Mouse (Mus musculus) neural tube, embryonic 11.5 days (tissue): ENCODE results near the gene Otos. TPM values are rescaled to one million over a fixed set of nuclear protein-coding genes. Genes with fewer than 3 reads are reported as not detected.

ENCODE experiments used
- ATAC-seq: fragments of 200-750 bp; cut with Nextera tagmentation; 2 replicates; pipeline ENCODE4 v1.8.0; 2017; ENCODE audit warnings: moderate number of reproducible peaks, mild to moderate bottlenecking, moderate TSS enrichment, moderate library complexity; ENCODE audit not compliant: insufficient read depth, low FRiP score, low TSS enrichment
- DNase-seq: peaks from one replicate; pipeline ENCODE4 v3.0.0-alpha.2; 2015; ENCODE audit warnings: low spot score
- H3K27ac ChIP-seq: fragments of 300-500 bp; sonication (generic); 2 replicates; pipeline ENCODE4 v1.5.1; 2014; ENCODE audit warnings: low read depth, mild to moderate bottlenecking, low read length
- H3K27me3 ChIP-seq: fragments of 300-500 bp; sonication (generic); 2 replicates; pipeline ENCODE4 v1.6.1; 2014; ENCODE audit warnings: mild to moderate bottlenecking, low read length, mixed read lengths; ENCODE audit not compliant: control insufficient read depth, insufficient read depth
- H3K36me3 ChIP-seq: fragments of 300-500 bp; sonication (generic); 2 replicates; pipeline ENCODE4 v1.6.1; 2014; ENCODE audit warnings: mild to moderate bottlenecking, low read length, moderate library complexity, mixed read lengths; ENCODE audit not compliant: control insufficient read depth, insufficient read depth
- H3K4me1 ChIP-seq: fragments of 300-500 bp; sonication (generic); 2 replicates; pipeline ENCODE4 v1.6.1; 2014; ENCODE audit warnings: low read length, mixed read lengths; ENCODE audit not compliant: control insufficient read depth, insufficient read depth
- H3K4me2 ChIP-seq: fragments of 300-500 bp; sonication (generic); 2 replicates; pipeline ENCODE4 v1.6.1; 2014; ENCODE audit warnings: low read depth, mild to moderate bottlenecking, moderate library complexity
- H3K4me3 ChIP-seq: fragments of 300-500 bp; sonication (generic); 2 replicates; pipeline ENCODE4 v1.5.1; 2014; ENCODE audit warnings: low read depth, low read length
- H3K9ac ChIP-seq: fragments of 300-500 bp; sonication (generic); 2 replicates; pipeline ENCODE4 v1.6.1; 2014; ENCODE audit warnings: mild to moderate bottlenecking, low read length
- H3K9me3 ChIP-seq: fragments of 300-500 bp; sonication (generic); 2 replicates; pipeline ENCODE4 v1.6.1; 2016; ENCODE audit warnings: low read length; ENCODE audit not compliant: control insufficient read depth
- WGBS: fragments of 180-500 bp; shearing (Covaris S2); extraction: QIAGEN DNeasy Blood & Tissue Kit; methylation state at CpG from one replicate; pipeline ENCODE4 v1.1.7; 2014; 5-methylcytosine and 5-hydroxymethylcytosine counted together
- polyA plus RNA-seq: library from polyadenylated mRNA; unstranded; fragments of >200 nt; fragmentation: Nextera tagmentation; extraction: Ambion mirVana; gene quantifications from 2 replicates; pipeline ENCODE4 v1.2.1, GENCODE M21; 2014

Gene Otos
- polyA plus RNA-seq, 1 experiment from 2014 or later: 0.08 TPM

GRCm38 (mm10) chr1:92613175-92613574 is 35.5 kb downstream of the Otos start:
- Histone ChIP-seq H3K4me3 (no peak overlapping the region), H3K27ac (no peak overlapping the region), H3K9me3 (no peaks in the 10 kb centered on the region), H3K9ac (no peak overlapping the region), H3K4me1 (no peaks in the 10 kb centered on the region), H3K36me3 (no peaks in the 10 kb centered on the region), H3K27me3 (no peaks in the 10 kb centered on the region), H3K4me2 (no peak overlapping the region)
- ATAC-seq: no peak
- WGBS: 49% methylated on average over 4 of the region's 4 CpGs
- no peak for DNase-seq

GRCm38 (mm10) chr1:92611008-92611407 is 37.6 kb downstream of the Otos start:
- no peak overlapping the region for H3K4me3 ChIP-seq
- H3K4me2 ChIP-seq: no peak overlapping the region
- DNase-seq (peak; percentile 40), ATAC-seq (no peak)
- no peaks in the 10 kb centered on the region for H3K27me3 ChIP-seq
- H3K27ac ChIP-seq: no peak overlapping the region
- H3K9ac ChIP-seq: no peak overlapping the region
- H3K36me3 ChIP-seq: no peaks in the 10 kb centered on the region
- no peaks in the 10 kb centered on the region for H3K9me3 ChIP-seq
- H3K4me1 ChIP-seq: no peaks in the 10 kb centered on the region
- 9% methylated on average over 5 of the region's 5 CpGs for WGBS

- no peaks in the 10 kb centered on the region for H3K4me1 ChIP-seq
- no peak for DNase-seq
- no peak for ATAC-seq
Measured at GRCm38 (mm10) chr1:92607711-92608110, 40.9 kb downstream of the Otos start.

GRCm38 (mm10) chr1:92605482-92605881 is 43.2 kb downstream of the Otos start, which contains the start of gene Olfr1410:
Olfr1410 (plus strand) TSS chr1:92605782.
- Histone ChIP-seq H3K27me3 (no peaks in the 10 kb centered on the region), H3K9ac (no peak within 1 kb of the TSS), H3K4me1 (no peaks in the 10 kb centered on the region), H3K4me2 (no peak within 1 kb of the TSS), H3K36me3 (no peaks in the 10 kb centered on the region), H3K27ac (no peak within 1 kb of the TSS), H3K4me3 (no peak within 1 kb of the TSS), H3K9me3 (no peaks in the 10 kb centered on the region)
- ATAC-seq (no peak), DNase-seq (no peak)
- 82% methylated on average over 1 of the region's 1 CpGs for WGBS

More at GRCm38 (mm10) chr1:92607711-92608110, 40.9 kb downstream of the Otos start:
- no peaks in the 10 kb centered on the region for H3K36me3 ChIP-seq
- no peak overlapping the region for H3K4me3 ChIP-seq
- WGBS: 85% methylated on average over 4 of the region's 4 CpGs
- H3K27me3 ChIP-seq: no peaks in the 10 kb centered on the region
- no peak overlapping the region for H3K4me2 ChIP-seq
- no peak overlapping the region for H3K27ac ChIP-seq
- H3K9me3 ChIP-seq: no peaks in the 10 kb centered on the region
- no peak overlapping the region for H3K9ac ChIP-seq

GRCm38 (mm10) chr1:92596019-92596418 is 52.6 kb downstream of the Otos start:
- H3K4me3 ChIP-seq: no peak overlapping the region
- H3K4me2 ChIP-seq: no peak overlapping the region
- ATAC-seq: no peak
- no peaks in the 10 kb centered on the region for H3K4me1 ChIP-seq
- H3K36me3 ChIP-seq: no peaks in the 10 kb centered on the region
- WGBS: 84% methylated on average over 3 of the region's 3 CpGs
- H3K9ac ChIP-seq: no peak overlapping the region
- H3K27me3 ChIP-seq: no peaks in the 10 kb centered on the region
- DNase-seq: no peak
- H3K9me3 ChIP-seq: no peaks in the 10 kb centered on the region
- H3K27ac ChIP-seq: no peak overlapping the region

Other genes with a start within 250 kb of the Otos start
- 296 TPM in 2 replicates for gene Ndufa10, start 175.0 kb downstream of the Otos start, polyA plus RNA-seq
- gene Olfr1416, start 163.7 kb downstream of the Otos start, polyA plus RNA-seq: not detected in 2 replicates
- gene Olfr1415, start 152.7 kb downstream of the Otos start, polyA plus RNA-seq: not detected in 2 replicates
- not detected in 2 replicates for gene Olfr1414, start 130.2 kb downstream of the Otos start, polyA plus RNA-seq
- gene Olfr1413, start 77.5 kb downstream of the Otos start, polyA plus RNA-seq: not detected in 2 replicates
- not detected in 2 replicates for gene Olfr1412, start 63.1 kb downstream of the Otos start, polyA plus RNA-seq
- not detected in 2 replicates for gene Olfr1411, start 54.4 kb downstream of the Otos start, polyA plus RNA-seq
- gene Olfr1410, start 43.1 kb downstream of the Otos start, polyA plus RNA-seq: not detected in 2 replicates
- gene Olfr12, start 31.1 kb downstream of the Otos start, polyA plus RNA-seq: not detected in 2 replicates
- 408 and 434 TPM in 2 replicates for gene Cops9, start 6.9 kb downstream of the Otos start, polyA plus RNA-seq
- 49.5 and 52.5 TPM in 2 replicates for gene Gpc1, start 182.8 kb upstream of the Otos start, polyA plus RNA-seq